In genomic region chr2:174299771-174300160, GRCm38 (mm10) we compare ENCODE assay signal across 10 mouse cellular contexts. TPM values are rescaled to one million over a fixed set of nuclear protein-coding genes. Genes with fewer than 3 reads are reported as not detected.
A peak's percentile ranks its signal among the peaks of the same experiment; 100 is the strongest.
DNase-seq lines count a peak whose midpoint lies in the region; ATAC-seq lines count a peak whose summit lies in the region.
"Had no signal": no experiment of that assay in that cellular context is flagged by ENCODE, and none has a peak within 500 bp of the region (broad histone marks: within the 10 kb centered on the region; RNA-seq: fewer than 3 reads in every experiment).

No protein-coding gene starts in this region.

- whole genome bisulfite sequencing in heart, embryonic 14.5 days: 47% methylated on average over 34 of the region's 34 CpGs
- 48% methylated on average over 34 of the region's 34 CpGs for WGBS in embryonic facial prominence, embryonic 10.5 days
- WGBS in hindbrain, embryonic 15.5 days: 39% methylated on average over 34 of the region's 34 CpGs
- WGBS in midbrain, embryonic 13.5 days: 44% methylated on average over 34 of the region's 34 CpGs

- H3K27ac ChIP-seq in heart, embryonic 14.5 days (replicated peaks in 1 of 2; ENCODE audit: control insufficient read depth in 1 of 2, insufficient read depth in 1 of 2, low read depth in 2 of 2, low read length in 2 of 2): no peak overlapping the region
- H3K27ac ChIP-seq in embryonic facial prominence, embryonic 10.5 days (replicated peaks): no peak overlapping the region; the same call in 1 of the 2 replicates
- no peak overlapping the region for H3K27ac ChIP-seq in hindbrain, embryonic 15.5 days (replicated peaks)
- H3K27ac ChIP-seq in midbrain, embryonic 13.5 days: no peak overlapping the region

- H3K9ac ChIP-seq in heart, embryonic 14.5 days (ENCODE audit: low read length): peak overlapping the region; percentile 34; the same call in 1 of the 2 replicates
- no peak overlapping the region for H3K9ac ChIP-seq in hindbrain, embryonic 15.5 days
- H3K9ac ChIP-seq in midbrain, embryonic 13.5 days (replicated peaks): no peak overlapping the region

- no peaks in the 10 kb centered on the region for H3K36me3 ChIP-seq in heart, embryonic 14.5 days (ENCODE audit: control insufficient read depth, insufficient read depth, low read length)
- peaks cover 46% of the 10 kb centered on the region for H3K36me3 ChIP-seq in embryonic facial prominence, embryonic 10.5 days (replicated peaks)
- no peaks in the 10 kb centered on the region for H3K36me3 ChIP-seq in hindbrain, embryonic 15.5 days
- H3K36me3 ChIP-seq in midbrain, embryonic 13.5 days: no peaks in the 10 kb centered on the region

- peaks cover 34% of the 10 kb centered on the region for H3K27me3 ChIP-seq in heart, embryonic 14.5 days (ENCODE audit: control insufficient read depth, insufficient read depth, low read length)
- peaks cover 44% of the 10 kb centered on the region for H3K27me3 ChIP-seq in embryonic facial prominence, embryonic 10.5 days (replicated peaks; ENCODE audit: low read depth, poor library complexity, severe bottlenecking)
- H3K27me3 ChIP-seq in hindbrain, embryonic 15.5 days: peaks cover 21% of the 10 kb centered on the region
- H3K27me3 ChIP-seq in midbrain, embryonic 13.5 days: peaks cover 44% of the 10 kb centered on the region

- intact Hi-C loops in gastrocnemius, postnatal 36 days (cut with DNase I): no loop called here

- ATAC-seq in heart, embryonic 14.5 days (ENCODE audit: insufficient number of reproducible peaks, insufficient read depth, low FRiP score, low read depth): no peak
- no peak for ATAC-seq in hindbrain, embryonic 15.5 days (ENCODE audit: low FRiP score, low read depth)
- no peak for ATAC-seq in midbrain, embryonic 13.5 days
- ATAC-seq: CD4-positive, CD25-positive, alpha-beta regulatory T cell, adult 4 months had no signal

- no peak for DNase-seq in heart, adult 18-20 months
- peak; percentile 46 for DNase-seq in embryonic facial prominence, embryonic 10.5 days (ENCODE audit: low spot score)
- DNase-seq in right cerebral cortex, adult 2 months (ENCODE audit: low spot score in 2 of 2): no peak
- DNase-seq in adrenal gland, adult 8-10 months: no peak
- DNase-seq in gastrocnemius, postnatal 36 days: no peak
- DNase-seq: left cerebral cortex, postnatal 4 days had no signal

- peak overlapping the region; percentile 74 for H3K4me2 ChIP-seq in heart, embryonic 14.5 days (ENCODE audit: low read length)
- H3K4me2 ChIP-seq in hindbrain, embryonic 15.5 days: peak overlapping the region; percentile 58
- peak overlapping the region; percentile 51 for H3K4me2 ChIP-seq in midbrain, embryonic 13.5 days (replicated peaks)

- H3K4me1 ChIP-seq in heart, embryonic 14.5 days (ENCODE audit: control insufficient read depth in 2 of 2, insufficient read depth in 2 of 2, low read length in 2 of 2): peaks cover 5 to 9% of the 10 kb centered on the region in 2 experiments; a peak in 3 of 4 replicates
- H3K4me1 ChIP-seq in embryonic facial prominence, embryonic 10.5 days: peaks cover 44% of the 10 kb centered on the region
- peaks cover 37% of the 10 kb centered on the region for H3K4me1 ChIP-seq in hindbrain, embryonic 15.5 days (replicated peaks)
- peaks cover 34% of the 10 kb centered on the region for H3K4me1 ChIP-seq in midbrain, embryonic 13.5 days (replicated peaks)

- H3K4me3 ChIP-seq in heart, embryonic 14.5 days (ENCODE audit: control insufficient read depth in 1 of 2, insufficient read depth in 1 of 2, low read depth in 1 of 2, low read length in 2 of 2): peak overlapping the region; percentile 37 to 43
- peak overlapping the region; percentile 53 for H3K4me3 ChIP-seq in embryonic facial prominence, embryonic 10.5 days
- peak overlapping the region; percentile 32 for H3K4me3 ChIP-seq in hindbrain, embryonic 15.5 days
- peak overlapping the region; percentile 34 for H3K4me3 ChIP-seq in midbrain, embryonic 13.5 days (replicated peaks)

- peaks cover 59% of the 10 kb centered on the region for H3K9me3 ChIP-seq in heart, embryonic 14.5 days (ENCODE audit: control insufficient read depth, low read length)
- peaks cover 63% of the 10 kb centered on the region for H3K9me3 ChIP-seq in embryonic facial prominence, embryonic 10.5 days
- peaks cover 9% of the 10 kb centered on the region; the same call in 1 of the 2 replicates for H3K9me3 ChIP-seq in hindbrain, embryonic 15.5 days
- H3K9me3 ChIP-seq in midbrain, embryonic 13.5 days: peaks cover 58% of the 10 kb centered on the region

RNA-seq across cellular contexts. Expression of gene Gnas, which starts 15.6 kb away (rescaled TPM):
- 1,524 and 1,578 TPM in 2 replicates for polyA plus RNA-seq in heart, embryonic 14.5 days (2014; fragmentation: Nextera tagmentation; extraction: Ambion mirVana)
- 1,000 to 10,000 TPM; 1,194 to 1,253 TPM for total RNA-seq in heart, adult 18-20 months (2021)
- polyA plus RNA-seq in embryonic facial prominence, embryonic 10.5 days (2016; fragmentation: Nextera tagmentation; extraction: Ambion mirVana): 1,270 and 1,303 TPM in 2 replicates
- 1,606 and 1,659 TPM in 2 replicates for polyA plus RNA-seq in hindbrain, embryonic 15.5 days (2015; fragmentation: Nextera tagmentation; extraction: Ambion mirVana)
- polyA plus RNA-seq in midbrain, embryonic 13.5 days (2015; fragmentation: Nextera tagmentation; extraction: Ambion mirVana): 1,084 and 1,205 TPM in 2 replicates
- total RNA-seq in adrenal gland, adult 8-10 months (2022): 1,000 to 10,000 TPM; 2,052 to 2,625 (median 2,313) TPM
- 1,000 to 10,000 TPM; 1,262 to 1,407 TPM for total RNA-seq in gastrocnemius, postnatal 36 days (2021)

RNA-seq across cellular contexts. Expression of gene Gm20721, which starts 46.7 kb away (rescaled TPM):
- polyA plus RNA-seq in heart, embryonic 14.5 days (2014; fragmentation: Nextera tagmentation; extraction: Ambion mirVana): 6.8 and 7.5 TPM in 2 replicates
- 1 to 10 TPM; 1.8 to 2.3 TPM for total RNA-seq in heart, adult 18-20 months (2021)
- polyA plus RNA-seq in embryonic facial prominence, embryonic 10.5 days (2016; fragmentation: Nextera tagmentation; extraction: Ambion mirVana): 11.9 and 14.6 TPM in 2 replicates
- polyA plus RNA-seq in hindbrain, embryonic 15.5 days (2015; fragmentation: Nextera tagmentation; extraction: Ambion mirVana): 11.8 and 13.1 TPM in 2 replicates
- 8.8 and 10.5 TPM in 2 replicates for polyA plus RNA-seq in midbrain, embryonic 13.5 days (2015; fragmentation: Nextera tagmentation; extraction: Ambion mirVana)
- 1 to 10 TPM; 1.6 to 2.7 (median 2.3) TPM for total RNA-seq in adrenal gland, adult 8-10 months (2022)
- total RNA-seq in gastrocnemius, postnatal 36 days (2021): 1 to 10 TPM; 2.4 to 3.0 TPM
